Mouse (Mus musculus) B cell, adult (primary cell): Measurements from ENCODE around the gene Dmrtc1c1. TPM values are rescaled to one million over a fixed set of nuclear protein-coding genes. Genes with fewer than 3 reads are reported as not detected.

Experiments used
- total RNA-seq: library from RNA; stranded (reverse); gene quantifications from 4 replicates; pipeline ENCODE4 v1.2.4, GENCODE M21; 2023; ENCODE audit not compliant: inconsistent age

The Dmrtc1c1 gene
- total RNA-seq = not detected in 4 replicates

DNA sequence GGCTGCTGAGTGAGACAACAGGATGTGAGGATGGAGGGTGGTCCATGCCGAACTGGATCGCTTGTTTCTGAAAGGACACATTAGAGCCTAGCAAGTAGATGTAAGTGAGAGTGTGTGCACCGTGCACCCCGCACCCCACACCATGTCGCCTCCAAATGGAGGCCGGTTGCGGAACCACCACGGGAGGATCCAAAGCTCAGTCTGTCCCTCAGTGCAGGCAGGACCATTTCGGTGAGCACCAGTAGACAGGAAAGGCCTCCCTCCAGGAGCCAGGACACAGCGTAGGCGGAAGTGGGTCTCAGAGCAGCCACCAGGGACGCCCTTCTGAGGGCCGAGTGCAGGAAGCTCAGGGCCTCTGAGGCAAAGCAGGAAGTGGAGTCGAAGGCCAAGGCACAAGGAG lies at the start of gene Dmrtc1c1:
Dmrtc1c1 (plus strand) TSS at position 301 of the 400 bp plus-strand sequence.

DNA sequence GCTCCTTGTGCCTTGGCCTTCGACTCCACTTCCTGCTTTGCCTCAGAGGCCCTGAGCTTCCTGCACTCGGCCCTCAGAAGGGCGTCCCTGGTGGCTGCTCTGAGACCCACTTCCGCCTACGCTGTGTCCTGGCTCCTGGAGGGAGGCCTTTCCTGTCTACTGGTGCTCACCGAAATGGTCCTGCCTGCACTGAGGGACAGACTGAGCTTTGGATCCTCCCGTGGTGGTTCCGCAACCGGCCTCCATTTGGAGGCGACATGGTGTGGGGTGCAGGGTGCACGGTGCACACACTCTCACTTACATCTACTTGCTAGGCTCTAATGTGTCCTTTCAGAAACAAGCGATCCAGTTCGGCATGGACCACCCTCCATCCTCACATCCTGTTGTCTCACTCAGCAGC lies 51.8 kb downstream of the Dmrtc1c1 start, which contains the start of gene Dmrtc1c2:
Dmrtc1c2 (minus strand) TSS at position 101 of the 400 bp plus-strand sequence.

Other genes starting within 250 kb of the Dmrtc1c1 start
- 17.1 to 19.4 TPM (median 17.8 TPM) in 4 replicates for gene Phka1, start 158.7 kb upstream of the Dmrtc1c1 start, total RNA-seq
- not detected in 4 replicates for gene Gm3880, start 116.0 kb upstream of the Dmrtc1c1 start, total RNA-seq
- not detected in 4 replicates for gene Gm9112, start 95.3 kb upstream of the Dmrtc1c1 start, total RNA-seq
- gene Dmrtc1b, start 95.1 kb upstream of the Dmrtc1c1 start, total RNA-seq = not detected in 4 replicates
- not detected in 4 replicates for gene Dmrtc1c2, start 51.7 kb downstream of the Dmrtc1c1 start, total RNA-seq
- not detected in 4 replicates for gene 1700031F05Rik, start 65.0 kb downstream of the Dmrtc1c1 start, total RNA-seq
- not detected in 4 replicates for gene Dmrtc1a, start 105.7 kb downstream of the Dmrtc1c1 start, total RNA-seq
- not detected in 4 replicates for gene 1700011M02Rik, start 105.9 kb downstream of the Dmrtc1c1 start, total RNA-seq
- gene 1700018G05Rik, start 125.4 kb downstream of the Dmrtc1c1 start, total RNA-seq = not detected in 4 replicates